Mouse (Mus musculus): Measurements from ENCODE around the gene Fat1. TPM values are rescaled to one million over a fixed set of nuclear protein-coding genes. Genes with fewer than 3 reads are reported as not detected.

The Fat1 gene
- polyA plus RNA-seq, 1 experiment = 54.0 TPM

- peak overlapping the region; percentile 56; the same call in 1 of the 2 replicates for H3K27ac ChIP-seq (ENCODE audit: insufficient read depth, low read depth, low read length)
- no peak for TF ChIP-seq CTCF (IDR thresholded peaks at IDR 0.05; ENCODE audit: extremely low read depth, insufficient read length, insufficient replicate concordance, low read depth, low read length)
- no peak for TF ChIP-seq POLR2A (IDR thresholded peaks at IDR 0.05; ENCODE audit: low read depth, low read length)
- WGBS = 29% methylated on average over 4 of the region's 4 CpGs
- peaks cover 22% of the 10 kb centered on the region for H3K4me1 ChIP-seq (ENCODE audit: control insufficient read depth, insufficient read depth, insufficient read length, low read length)
- H3K36me3 ChIP-seq (ENCODE audit: control insufficient read depth, insufficient read depth, low read length) = peaks cover 9% of the 10 kb centered on the region
- no peaks in the 10 kb centered on the region for H3K27me3 ChIP-seq (ENCODE audit: control insufficient read depth, insufficient read depth, low read length)
- H3K4me3 ChIP-seq (ENCODE audit: low read depth, low read length) = no peak overlapping the region
Measured at GRCm38 (mm10) chr8:44975654-44976053, 40.4 kb downstream of the Fat1 start.

GRCm38 (mm10) chr8:44978622-44979021 is 43.4 kb downstream of the Fat1 start:
- no peak overlapping the region; the same call in 1 of the 2 replicates for H3K27ac ChIP-seq (ENCODE audit: insufficient read depth, low read depth, low read length)

GRCm38 (mm10) chr8:44979245-44979644 is 44.0 kb downstream of the Fat1 start:
- TF ChIP-seq CTCF (IDR thresholded peaks at IDR 0.05; ENCODE audit: extremely low read depth, insufficient read length, insufficient replicate concordance, low read depth, low read length) (no peak), POLR2A (IDR thresholded peaks at IDR 0.05; ENCODE audit: low read depth, low read length) (no peak)
- Histone ChIP-seq H3K4me1 (ENCODE audit: control insufficient read depth, insufficient read depth, insufficient read length, low read length) (peaks cover 13% of the 10 kb centered on the region), H3K36me3 (ENCODE audit: control insufficient read depth, insufficient read depth, low read length) (peaks cover 13% of the 10 kb centered on the region), H3K27me3 (ENCODE audit: control insufficient read depth, insufficient read depth, low read length) (no peaks in the 10 kb centered on the region), H3K27ac (ENCODE audit: insufficient read depth, low read depth, low read length) (no peak overlapping the region; the same call in 1 of the 2 replicates), H3K4me3 (ENCODE audit: low read depth, low read length) (no peak overlapping the region)
- 28% methylated on average over 6 of the region's 6 CpGs for WGBS

More at GRCm38 (mm10) chr8:44978622-44979021, 43.4 kb downstream of the Fat1 start:
- Histone ChIP-seq H3K4me1 (ENCODE audit: control insufficient read depth, insufficient read depth, insufficient read length, low read length) (peaks cover 13% of the 10 kb centered on the region), H3K27me3 (ENCODE audit: control insufficient read depth, insufficient read depth, low read length) (no peaks in the 10 kb centered on the region), H3K4me3 (ENCODE audit: low read depth, low read length) (no peak overlapping the region), H3K36me3 (ENCODE audit: control insufficient read depth, insufficient read depth, low read length) (peaks cover 13% of the 10 kb centered on the region)
- no peak for TF ChIP-seq POLR2A (IDR thresholded peaks at IDR 0.05; ENCODE audit: low read depth, low read length)
- no peak for TF ChIP-seq CTCF (IDR thresholded peaks at IDR 0.05; ENCODE audit: extremely low read depth, insufficient read length, insufficient replicate concordance, low read depth, low read length)
- WGBS = 74% methylated on average over 9 of the region's 9 CpGs

GRCm38 (mm10) chr8:44980030-44980429 is 44.8 kb downstream of the Fat1 start:
- H3K27me3 ChIP-seq (ENCODE audit: control insufficient read depth, insufficient read depth, low read length) = no peaks in the 10 kb centered on the region
- no peak for TF ChIP-seq CTCF (IDR thresholded peaks at IDR 0.05; ENCODE audit: extremely low read depth, insufficient read length, insufficient replicate concordance, low read depth, low read length)
- TF ChIP-seq POLR2A (IDR thresholded peaks at IDR 0.05; ENCODE audit: low read depth, low read length) = no peak
- peaks cover 13% of the 10 kb centered on the region for H3K36me3 ChIP-seq (ENCODE audit: control insufficient read depth, insufficient read depth, low read length)
- whole genome bisulfite sequencing = 28% methylated on average over 12 of the region's 12 CpGs
- H3K4me3 ChIP-seq (ENCODE audit: low read depth, low read length) = no peak overlapping the region
- peak overlapping the region; percentile 58 for H3K27ac ChIP-seq (ENCODE audit: insufficient read depth, low read depth, low read length)
- peaks cover 10% of the 10 kb centered on the region for H3K4me1 ChIP-seq (ENCODE audit: control insufficient read depth, insufficient read depth, insufficient read length, low read length)

- H3K36me3 ChIP-seq (ENCODE audit: control insufficient read depth, insufficient read depth, low read length) = peaks cover 25% of the 10 kb centered on the region
- WGBS = 23% methylated on average over 10 of the region's 10 CpGs
- H3K4me1 ChIP-seq (ENCODE audit: control insufficient read depth, insufficient read depth, insufficient read length, low read length) = peaks cover 10% of the 10 kb centered on the region; the same call in 1 of the 2 replicates
- no peak overlapping the region for H3K4me3 ChIP-seq (ENCODE audit: low read depth, low read length)
- TF ChIP-seq POLR2A (IDR thresholded peaks at IDR 0.05; ENCODE audit: low read depth, low read length) (no peak), CTCF (IDR thresholded peaks at IDR 0.05; ENCODE audit: extremely low read depth, insufficient read length, insufficient replicate concordance, low read depth, low read length) (no peak)
- H3K27me3 ChIP-seq (ENCODE audit: control insufficient read depth, insufficient read depth, low read length) = no peaks in the 10 kb centered on the region
- H3K27ac ChIP-seq (ENCODE audit: insufficient read depth, low read depth, low read length) = no peak overlapping the region; the same call in 1 of the 2 replicates
Measured at GRCm38 (mm10) chr8:44985326-44986288, 50.4 kb downstream of the Fat1 start.

GRCm38 (mm10) chr8:44991700-44992487 is 56.6 kb downstream of the Fat1 start:
- TF ChIP-seq POLR2A (IDR thresholded peaks at IDR 0.05; ENCODE audit: low read depth, low read length) (no peak), CTCF (IDR thresholded peaks at IDR 0.05; ENCODE audit: extremely low read depth, insufficient read length, insufficient replicate concordance, low read depth, low read length) (no peak)
- Histone ChIP-seq H3K27ac (ENCODE audit: insufficient read depth, low read depth, low read length) (no peak overlapping the region), H3K27me3 (ENCODE audit: control insufficient read depth, insufficient read depth, low read length) (no peaks in the 10 kb centered on the region), H3K4me1 (ENCODE audit: control insufficient read depth, insufficient read depth, insufficient read length, low read length) (peaks cover 14% of the 10 kb centered on the region; the same call in 1 of the 2 replicates), H3K4me3 (ENCODE audit: low read depth, low read length) (no peak overlapping the region), H3K36me3 (ENCODE audit: control insufficient read depth, insufficient read depth, low read length) (peaks cover 31% of the 10 kb centered on the region)
- 68% methylated on average over 21 of the region's 21 CpGs for WGBS

All from small intestine, adult 2 months (tissue).